Mouse (Mus musculus) bone marrow, adult 2 months (tissue): ENCODE data around the gene Ppia. TPM values are rescaled to one million over a fixed set of nuclear protein-coding genes. Genes with fewer than 3 reads are reported as not detected.
"Not testable (repeated sequence)": the region's sequence is repeated elsewhere in the genome, so short reads cannot be mapped to it uniquely, and the experiment has no call there.

Experiments
- H3K27ac ChIP-seq: fragments of 200-500 bp; 2 replicates; pipeline ENCODE4 v1.5.1; 2012; ENCODE audit warnings: low read depth, mild to moderate bottlenecking, control low read depth, inconsistent platforms, low read length; ENCODE audit not compliant: control insufficient read depth, poor library complexity, insufficient read depth
- H3K4me1 ChIP-seq: fragments of 200-500 bp; 2 replicates; pipeline ENCODE4 v1.6.1; 2011; ENCODE audit warnings: low read length; ENCODE audit not compliant: control insufficient read depth, insufficient read depth
- H3K4me3 ChIP-seq: fragments of 200-500 bp; replicated peaks from 2 replicates; pipeline ENCODE3; 2011; ENCODE audit warnings: mild to moderate bottlenecking, low read depth, low read length, control low read depth; ENCODE audit not compliant: control insufficient read depth
- CTCF ChIP-seq: fragments of 200-500 bp; IDR thresholded peaks from 2 replicates; pipeline ENCODE4 v1.5.1; 2011; ENCODE audit warnings: low read length, control low read depth; ENCODE audit not compliant: control insufficient read depth, insufficient read depth
- POLR2A ChIP-seq: fragments of 200-500 bp; IDR thresholded peaks from 2 replicates; pipeline ENCODE4 v1.6.1; 2011; ENCODE audit warnings: low read depth, mild to moderate bottlenecking, control low read depth, low read length, borderline replicate concordance; ENCODE audit not compliant: control insufficient read depth
- WGBS: fragments of 180-500 bp; shearing (Covaris S2); methylation state at CpG from one replicate; pipeline ENCODE4 v1.1.7; 2018; 5-methylcytosine and 5-hydroxymethylcytosine counted together
- polyA plus RNA-seq: library from polyadenylated mRNA; stranded (reverse); fragments of >200 nt; gene quantifications from 2 replicates; pipeline ENCODE4 v1.2.4, GENCODE M21; 2011; ENCODE audit warnings: low replicate concordance; ENCODE audit not compliant: missing spikeins, insufficient read depth, insufficient read length

The Ppia gene
- polyA plus RNA-seq, 1 experiment = 720 TPM

DNA sequence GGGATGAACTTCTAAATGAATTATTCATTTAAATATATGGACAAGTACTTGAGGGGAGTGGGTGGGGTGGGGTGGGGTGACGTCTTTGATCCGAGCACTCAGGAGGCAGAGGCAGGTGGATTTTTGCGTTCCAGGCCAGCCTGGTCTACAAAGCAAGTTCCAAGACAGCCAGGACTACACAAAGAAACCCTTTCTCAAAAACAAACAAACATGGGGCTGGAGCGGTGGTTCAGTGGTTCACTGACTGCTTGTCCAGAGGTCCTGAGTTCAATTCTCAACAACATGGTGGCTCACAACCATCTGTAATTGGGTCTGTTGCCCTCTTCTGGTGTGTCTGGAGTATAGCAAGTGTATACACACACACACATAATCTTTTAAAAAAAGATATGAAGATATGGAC, 30.2 kb downstream of the Ppia start:
- Histone ChIP-seq H3K4me3 (no peak overlapping the region), H3K27ac (no peak overlapping the region)
- no peak for TF ChIP-seq POLR2A
- no peak for TF ChIP-seq CTCF

GRCm38 (mm10) chr11:6445951-6446350, 30.7 kb downstream of the Ppia start:
- Histone ChIP-seq H3K4me1 (no peaks in the 10 kb centered on the region), H3K4me3 (no peak overlapping the region), H3K27ac (no peak overlapping the region)
- 90% methylated on average over 7 of the region's 7 CpGs for WGBS
- no peak for TF ChIP-seq POLR2A
- no peak for TF ChIP-seq CTCF

More for the DNA sequence above, 30.2 kb downstream of the Ppia start:
- H3K4me1 ChIP-seq = no peaks in the 10 kb centered on the region
- WGBS = 84% methylated on average over 4 of the region's 4 CpGs

DNA sequence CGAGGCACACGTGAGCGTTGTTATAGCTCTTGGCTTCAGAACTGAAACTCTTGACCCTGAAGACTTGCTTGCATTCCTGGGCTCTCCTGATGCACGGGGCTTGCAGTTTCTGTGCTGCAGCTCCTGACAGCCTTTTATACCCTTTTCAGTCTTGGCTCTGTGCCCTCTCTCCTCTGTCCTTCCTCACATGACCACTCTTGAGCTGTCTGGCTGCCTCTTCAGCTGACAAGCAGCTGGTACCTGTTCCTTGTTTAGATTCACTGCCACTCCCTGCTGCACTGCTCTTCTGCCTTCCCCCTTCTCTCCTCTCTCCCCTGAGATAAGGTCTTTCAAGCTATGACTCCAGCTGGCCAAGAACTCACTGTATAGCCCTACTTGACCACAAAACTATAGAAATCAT, 32.2 kb downstream of the Ppia start:
- Histone ChIP-seq H3K27ac (no peak overlapping the region), H3K4me1 (no peaks in the 10 kb centered on the region), H3K4me3 (no peak overlapping the region)
- WGBS = 91% methylated on average over 4 of the region's 4 CpGs
- TF ChIP-seq CTCF (no peak), POLR2A (no peak)

DNA sequence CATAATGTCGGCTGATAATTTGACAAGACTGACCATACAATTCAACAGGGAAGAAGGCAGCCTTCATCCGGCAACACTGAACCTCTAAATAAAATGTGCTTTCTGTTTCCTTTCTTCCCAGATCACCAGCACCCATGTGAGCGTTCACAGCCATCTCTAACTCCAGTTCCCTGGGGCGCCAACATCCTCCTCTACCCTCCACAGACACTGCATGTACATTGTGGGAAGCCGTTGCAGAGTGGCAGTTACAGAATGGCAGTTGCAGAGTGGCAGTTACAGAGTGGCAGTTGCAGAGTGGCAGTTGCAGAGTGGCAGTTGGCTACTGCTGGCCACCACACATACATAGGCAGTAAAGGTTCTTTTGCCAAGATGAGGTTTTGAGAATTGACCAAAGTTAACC, 32.9 kb downstream of the Ppia start:
- not testable (repeated sequence) for H3K4me3 ChIP-seq, H3K4me1 ChIP-seq, H3K27ac ChIP-seq
- WGBS = 85% methylated on average over 5 of the region's 5 CpGs

GRCm38 (mm10) chr11:6456083-6456482, 40.8 kb downstream of the Ppia start:
- no peak overlapping the region for H3K4me3 ChIP-seq
- no peaks in the 10 kb centered on the region for H3K4me1 ChIP-seq
- no peak for TF ChIP-seq POLR2A
- TF ChIP-seq CTCF = no peak
- 70% methylated on average over 6 of the region's 6 CpGs for WGBS
- H3K27ac ChIP-seq = no peak overlapping the region

DNA sequence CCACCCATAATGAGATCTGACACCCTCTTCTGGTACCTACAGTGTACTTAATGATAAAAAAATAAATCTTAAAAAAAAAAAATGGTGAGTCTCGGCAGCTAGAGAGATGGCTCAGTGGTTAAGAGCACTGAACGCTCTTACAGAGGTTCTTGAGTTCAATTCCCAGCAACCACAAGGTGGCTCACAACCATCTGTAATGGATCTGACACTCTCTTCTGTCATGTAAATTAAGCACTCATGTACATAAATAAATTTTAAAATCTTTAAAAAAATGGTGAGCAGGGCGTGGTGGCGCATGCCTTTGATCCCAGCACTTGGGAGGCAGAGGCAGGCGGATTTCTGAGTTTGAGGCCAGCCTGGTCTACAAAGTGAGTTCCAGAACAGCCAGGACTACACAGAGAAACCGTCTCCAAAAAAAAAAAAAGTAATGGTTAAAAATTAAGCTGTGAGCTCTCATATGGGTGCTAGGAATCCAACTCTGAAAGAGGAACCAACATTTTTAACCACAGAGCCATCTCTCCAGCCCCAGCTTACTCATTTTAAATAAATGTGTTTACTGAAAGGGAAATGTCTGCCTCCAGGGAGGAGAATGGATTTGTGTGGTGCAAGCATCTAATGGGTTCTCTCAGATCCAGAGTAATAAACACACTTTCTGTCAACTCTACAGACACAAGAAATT, 48.1 kb downstream of the Ppia start:
- Histone ChIP-seq H3K4me1 (no peaks in the 10 kb centered on the region), H3K4me3 (no peak overlapping the region), H3K27ac (no peak overlapping the region)
- TF ChIP-seq CTCF (no peak), POLR2A (no peak)
- 64% methylated on average over 6 of the region's 6 CpGs for WGBS

DNA sequence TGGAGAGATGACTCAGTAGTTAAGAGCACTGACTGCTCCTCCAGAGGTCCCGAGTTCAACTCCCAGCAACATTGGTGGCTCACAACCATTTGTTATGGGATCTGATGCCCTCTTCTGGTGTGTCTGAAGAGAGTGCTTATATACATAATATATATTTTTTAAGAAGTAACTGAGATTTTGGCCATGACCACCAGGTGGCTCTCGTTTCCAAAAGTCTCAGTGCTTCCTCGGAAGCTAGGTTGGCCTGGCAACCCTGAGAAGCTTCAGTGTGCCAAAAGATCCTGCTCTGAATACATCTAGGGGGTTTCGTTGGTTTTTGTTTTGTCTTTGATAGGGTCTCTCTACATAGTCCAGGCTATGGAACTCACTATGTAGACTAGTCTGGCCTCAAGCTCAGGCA, 49.9 kb downstream of the Ppia start:
- Histone ChIP-seq H3K4me1 (no peaks in the 10 kb centered on the region; the same call in 1 of the 2 replicates), H3K4me3 (no peak overlapping the region), H3K27ac (no peak overlapping the region)
- 16% methylated on average over 4 of the region's 4 CpGs for WGBS
- TF ChIP-seq POLR2A (no peak), CTCF (peak; percentile 56)

GRCm38 (mm10) chr11:6468541-6468940, 53.3 kb downstream of the Ppia start:
- 45% methylated on average over 2 of the region's 2 CpGs for WGBS
- no peak overlapping the region for H3K4me3 ChIP-seq
- TF ChIP-seq CTCF = no peak
- no peak for TF ChIP-seq POLR2A
- no peaks in the 10 kb centered on the region; the same call in 1 of the 2 replicates for H3K4me1 ChIP-seq
- no peak overlapping the region for H3K27ac ChIP-seq

Other genes with a start within 250 kb of the Ppia start
- gene A730071L15Rik, start 215.4 kb upstream of the Ppia start, polyA plus RNA-seq = not detected in 2 replicates
- gene Nudcd3, start 215.0 kb upstream of the Ppia start, polyA plus RNA-seq = 13.2 and 25.4 TPM in 2 replicates
- gene Npc1l1, start 185.3 kb upstream of the Ppia start, polyA plus RNA-seq = not detected in 2 replicates
- gene Ddx56, start 147.7 kb upstream of the Ppia start, polyA plus RNA-seq = 27.3 and 29.4 TPM in 2 replicates
- gene Tmed4, start 140.6 kb upstream of the Ppia start, polyA plus RNA-seq = 5.3 and 19.2 TPM in 2 replicates
- gene Ogdh, start 123.8 kb upstream of the Ppia start, polyA plus RNA-seq = 35.0 and 54.8 TPM in 2 replicates
- 24.8 and 42.3 TPM in 2 replicates for gene Zmiz2, start 26.4 kb upstream of the Ppia start, polyA plus RNA-seq
- 139 and 217 TPM in 2 replicates for gene H2afv, start 29.0 kb downstream of the Ppia start, polyA plus RNA-seq
- gene Purb, start 60.5 kb downstream of the Ppia start, polyA plus RNA-seq = 14.7 and 18.0 TPM in 2 replicates
- 37.2 and 95.8 TPM in 2 replicates for gene Myo1g, start 105.5 kb downstream of the Ppia start, polyA plus RNA-seq
- gene Ccm2, start 131.4 kb downstream of the Ppia start, polyA plus RNA-seq = 37.1 and 52.3 TPM in 2 replicates
- gene Nacad, start 190.6 kb downstream of the Ppia start, polyA plus RNA-seq = 6.5 TPM in 1 of 2 replicates, not detected in the other
- gene Tbrg4, start 210.6 kb downstream of the Ppia start, polyA plus RNA-seq = 42.4 and 68.1 TPM in 2 replicates
- gene Wap, start 223.2 kb downstream of the Ppia start, polyA plus RNA-seq = not detected in 2 replicates
- 2.0 TPM in 1 of 2 replicates, not detected in the other for gene Ramp3, start 243.1 kb downstream of the Ppia start, polyA plus RNA-seq